Mouse (Mus musculus): ENCODE data around the gene Donson. TPM values are rescaled to one million over a fixed set of nuclear protein-coding genes. Genes with fewer than 3 reads are reported as not detected.

Donson gene
- polyA plus RNA-seq, 1 experiment from 2014 or later = 22.1 TPM

DNA sequence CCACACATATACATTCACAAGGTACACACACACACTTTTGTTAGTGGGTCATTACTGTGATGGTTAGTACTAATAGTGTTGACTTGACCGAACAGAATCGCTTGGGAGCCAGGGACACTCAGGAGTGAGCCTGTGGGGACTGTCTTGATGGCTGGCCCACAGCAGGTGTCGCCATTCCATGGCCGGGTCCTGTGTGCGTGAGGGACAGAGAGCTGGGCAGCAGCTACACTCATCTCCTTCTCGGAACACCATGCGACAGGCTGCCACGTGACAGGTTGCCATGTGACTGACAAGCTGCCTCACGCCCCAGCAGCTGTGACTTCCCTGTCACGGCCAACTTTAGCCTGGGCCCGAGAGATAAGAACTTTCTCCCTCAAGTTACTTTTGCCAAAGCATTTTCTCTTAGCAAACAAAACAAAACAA is 28.4 kb upstream of the Donson start:
- H3K4me2 ChIP-seq (replicated peaks) = no peak overlapping the region
- H3K27me3 ChIP-seq = no peaks in the 10 kb centered on the region
- H3K4me3 ChIP-seq = no peak overlapping the region
- H3K9me3 ChIP-seq = no peaks in the 10 kb centered on the region
- no peak for ATAC-seq (ENCODE audit: low FRiP score, low read depth)
- 84% methylated on average over 11 of the region's 11 CpGs for WGBS
- no peaks in the 10 kb centered on the region for H3K4me1 ChIP-seq
- no peak overlapping the region for H3K9ac ChIP-seq
- no peak overlapping the region for H3K27ac ChIP-seq
- H3K36me3 ChIP-seq = peaks cover 69% of the 10 kb centered on the region

DNA sequence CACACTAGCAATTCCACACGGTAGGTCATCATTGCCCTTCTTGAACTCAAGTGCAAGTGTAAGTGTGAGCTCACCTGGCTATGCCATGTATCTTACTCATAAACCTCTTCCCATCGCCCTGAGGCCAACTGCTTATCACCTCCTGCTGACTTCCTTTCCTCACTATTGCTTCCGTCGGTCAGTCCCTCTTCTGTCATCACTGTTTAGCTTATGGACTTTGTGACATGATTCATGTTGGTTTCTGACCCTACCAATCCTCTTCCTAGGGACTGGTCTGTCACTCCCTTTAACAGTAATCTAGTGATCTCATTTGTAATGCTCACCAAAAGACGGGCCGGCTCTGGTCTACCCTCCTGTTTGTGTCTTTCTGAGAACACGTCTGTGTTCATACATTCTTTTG is 21.7 kb upstream of the Donson start:
- no peaks in the 10 kb centered on the region for H3K9me3 ChIP-seq
- WGBS = 87% methylated on average over 7 of the region's 7 CpGs
- no peak overlapping the region for H3K4me2 ChIP-seq (replicated peaks)
- no peak for ATAC-seq (ENCODE audit: low FRiP score, low read depth)
- peaks cover 83% of the 10 kb centered on the region for H3K36me3 ChIP-seq
- H3K4me3 ChIP-seq = no peak overlapping the region
- H3K27ac ChIP-seq = no peak overlapping the region
- no peak overlapping the region for H3K9ac ChIP-seq
- H3K4me1 ChIP-seq = 0 out of 2 replicates have a peak, but pooled peaks cover 4% of the 10 kb centered on the region
- H3K27me3 ChIP-seq = no peaks in the 10 kb centered on the region

DNA sequence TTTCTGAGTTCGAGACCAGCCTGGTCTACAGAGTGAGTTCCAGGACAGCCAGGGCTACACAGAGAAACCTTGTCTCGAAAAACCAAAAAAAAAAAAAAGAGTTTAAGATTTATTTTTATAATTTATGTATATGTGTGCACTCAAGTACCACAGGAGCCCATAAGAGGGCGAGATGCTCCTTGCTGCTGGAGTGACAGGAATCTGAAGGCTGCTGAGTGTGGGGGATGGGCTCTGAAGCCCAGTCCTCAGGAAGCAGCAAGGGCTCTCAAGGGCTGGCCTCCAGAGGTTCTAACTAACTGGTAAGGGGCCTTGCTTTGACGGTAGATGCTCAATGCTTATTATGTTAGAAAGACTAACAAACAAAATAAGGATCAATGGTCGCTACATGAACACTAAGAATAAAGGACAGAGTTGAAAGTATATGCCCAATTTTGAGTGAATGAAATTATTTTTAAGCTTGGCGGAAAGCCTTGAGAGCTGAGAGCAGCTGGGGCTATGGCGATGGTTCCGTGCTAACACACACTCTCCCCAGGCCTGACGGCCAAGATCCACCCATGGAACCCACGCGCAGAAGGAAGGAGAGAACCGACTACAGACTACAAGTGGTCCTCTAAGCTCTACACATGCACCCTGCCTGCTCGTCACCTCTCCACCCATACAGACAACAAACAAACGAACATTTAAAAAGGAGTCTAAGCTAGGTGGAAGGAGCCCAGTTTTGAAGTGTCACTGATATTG is 16.2 kb upstream of the Donson start:
- Histone ChIP-seq H3K9me3 (no peaks in the 10 kb centered on the region), H3K4me2 (replicated peaks) (no peak overlapping the region), H3K27ac (no peak overlapping the region), H3K9ac (no peak overlapping the region), H3K4me1 (0 out of 2 replicates have a peak, but pooled peaks cover 4% of the 10 kb centered on the region), H3K4me3 (no peak overlapping the region), H3K36me3 (peaks cover 63% of the 10 kb centered on the region), H3K27me3 (no peaks in the 10 kb centered on the region)
- 80% methylated on average over 14 of the region's 14 CpGs for WGBS
- ATAC-seq (ENCODE audit: low FRiP score, low read depth) = no peak

DNA sequence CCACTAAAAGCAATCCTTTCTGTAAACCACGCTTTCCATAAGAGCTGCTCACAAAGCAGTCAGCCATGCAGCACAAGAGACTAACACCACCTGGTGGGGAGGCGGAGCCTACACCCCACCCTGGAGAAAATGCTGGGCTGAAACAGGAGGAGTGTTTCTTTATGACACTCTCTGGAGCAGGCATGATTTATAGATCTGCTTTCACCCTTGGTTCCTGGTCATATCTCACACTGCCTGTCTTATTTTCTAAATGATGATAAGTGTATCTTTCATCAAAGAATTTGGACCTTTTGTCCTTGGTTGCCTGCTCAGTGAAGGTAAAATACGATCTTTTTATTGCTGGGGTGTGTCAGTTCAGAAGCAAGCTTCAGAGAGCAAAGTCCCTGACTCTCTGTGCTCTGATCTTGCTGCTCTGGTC is 14.2 kb upstream of the Donson start:
- Histone ChIP-seq H3K27me3 (no peaks in the 10 kb centered on the region), H3K4me3 (no peak overlapping the region), H3K9me3 (no peaks in the 10 kb centered on the region), H3K4me2 (replicated peaks) (no peak overlapping the region), H3K9ac (no peak overlapping the region), H3K4me1 (0 out of 2 replicates have a peak, but pooled peaks cover 4% of the 10 kb centered on the region), H3K36me3 (peaks cover 61% of the 10 kb centered on the region), H3K27ac (no peak overlapping the region)
- WGBS = 61% methylated on average over 3 of the region's 3 CpGs
- ATAC-seq (ENCODE audit: low FRiP score, low read depth) = no peak

DNA sequence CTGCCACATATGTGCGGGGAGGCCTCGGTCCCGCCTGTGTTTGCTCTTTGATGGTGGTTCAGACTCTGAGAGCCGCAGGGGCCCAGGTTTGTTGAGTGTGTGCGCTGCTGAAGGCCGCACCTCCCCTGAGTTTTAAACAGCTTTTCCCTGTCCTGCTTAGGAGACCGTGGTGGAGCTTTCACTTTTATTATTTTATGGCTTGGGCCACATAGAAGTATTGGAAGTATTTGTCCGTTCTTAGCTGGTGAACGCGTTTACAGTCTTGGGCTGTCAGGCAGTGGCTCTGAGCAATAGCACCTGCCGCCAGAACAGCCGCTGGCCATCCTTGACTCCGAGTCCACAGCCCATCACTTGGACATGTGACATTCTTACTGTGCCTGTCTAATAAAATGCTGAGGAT is 13.3 kb upstream of the Donson start:
- Histone ChIP-seq H3K36me3 (peaks cover 61% of the 10 kb centered on the region), H3K4me3 (no peak overlapping the region), H3K9ac (no peak overlapping the region), H3K4me2 (replicated peaks) (no peak overlapping the region), H3K27me3 (no peaks in the 10 kb centered on the region), H3K4me1 (0 out of 2 replicates have a peak, but pooled peaks cover 4% of the 10 kb centered on the region), H3K9me3 (no peaks in the 10 kb centered on the region), H3K27ac (no peak overlapping the region)
- WGBS = 59% methylated on average over 13 of the region's 13 CpGs
- no peak for ATAC-seq (ENCODE audit: low FRiP score, low read depth)

DNA sequence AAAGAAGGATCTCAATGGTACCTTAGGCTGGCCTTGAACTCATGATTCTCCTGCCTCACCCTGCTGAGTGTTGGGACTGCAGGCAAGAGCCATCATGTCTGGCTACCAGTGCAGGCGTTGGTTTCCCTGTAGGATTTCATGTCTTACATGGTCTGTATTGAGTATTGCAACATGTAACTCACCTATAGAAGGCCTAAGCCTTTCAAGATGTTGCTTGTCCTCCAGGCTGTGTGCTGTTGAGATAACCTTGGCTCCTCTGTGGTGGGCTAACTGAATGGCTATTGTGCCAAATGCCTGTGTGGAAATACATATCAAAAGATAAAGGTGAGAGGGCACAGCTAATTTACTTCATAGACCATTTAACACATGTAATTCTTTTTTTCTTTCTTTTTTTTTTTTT is 10.4 kb upstream of the Donson start:
- Histone ChIP-seq H3K27me3 (no peaks in the 10 kb centered on the region), H3K27ac (no peak overlapping the region), H3K9me3 (no peaks in the 10 kb centered on the region), H3K4me1 (no peaks in the 10 kb centered on the region), H3K4me3 (no peak overlapping the region), H3K36me3 (peaks cover 49% of the 10 kb centered on the region), H3K4me2 (replicated peaks) (no peak overlapping the region), H3K9ac (no peak overlapping the region)
- 84% methylated on average over 1 of the region's 1 CpGs for WGBS
- ATAC-seq (ENCODE audit: low FRiP score, low read depth) = no peak

DNA sequence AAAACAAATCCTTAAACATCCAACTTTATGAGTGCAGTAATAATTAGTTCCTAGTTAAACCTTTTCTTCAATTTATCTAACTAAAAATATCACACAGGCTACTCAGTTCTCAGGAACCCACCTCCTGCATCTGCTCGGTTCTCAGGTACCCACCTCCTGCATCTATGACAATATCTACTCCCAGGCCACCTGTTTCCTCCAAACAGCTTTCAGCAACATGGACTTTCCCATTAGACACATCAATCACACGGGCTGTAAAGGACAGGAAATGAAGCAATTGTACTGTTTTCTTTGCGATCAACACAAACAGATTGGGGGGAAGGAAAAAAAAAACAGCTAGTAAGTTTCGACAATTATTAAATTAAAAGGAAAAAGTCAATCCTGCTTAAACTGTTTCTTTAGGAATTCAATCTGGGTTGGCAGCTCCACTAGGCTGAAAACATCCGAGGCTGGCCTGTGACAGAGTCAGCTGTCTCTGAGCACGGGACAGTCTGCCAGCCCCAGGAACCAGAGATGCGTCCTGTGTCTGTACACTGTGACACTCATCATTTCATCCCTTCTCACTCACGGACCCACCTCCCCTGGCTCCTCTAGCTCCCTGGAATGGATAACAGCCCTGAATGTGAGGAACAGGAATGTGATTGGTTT is 6.7 kb upstream of the Donson start:
- ATAC-seq (ENCODE audit: low FRiP score, low read depth) = no peak
- no peaks in the 10 kb centered on the region for H3K4me1 ChIP-seq
- H3K27ac ChIP-seq = no peak overlapping the region
- H3K27me3 ChIP-seq = no peaks in the 10 kb centered on the region
- no peaks in the 10 kb centered on the region for H3K9me3 ChIP-seq
- peaks cover 35% of the 10 kb centered on the region for H3K36me3 ChIP-seq
- no peak overlapping the region for H3K4me2 ChIP-seq (replicated peaks)
- H3K4me3 ChIP-seq = no peak overlapping the region
- 40% methylated on average over 8 of the region's 8 CpGs for WGBS
- H3K9ac ChIP-seq = no peak overlapping the region

DNA sequence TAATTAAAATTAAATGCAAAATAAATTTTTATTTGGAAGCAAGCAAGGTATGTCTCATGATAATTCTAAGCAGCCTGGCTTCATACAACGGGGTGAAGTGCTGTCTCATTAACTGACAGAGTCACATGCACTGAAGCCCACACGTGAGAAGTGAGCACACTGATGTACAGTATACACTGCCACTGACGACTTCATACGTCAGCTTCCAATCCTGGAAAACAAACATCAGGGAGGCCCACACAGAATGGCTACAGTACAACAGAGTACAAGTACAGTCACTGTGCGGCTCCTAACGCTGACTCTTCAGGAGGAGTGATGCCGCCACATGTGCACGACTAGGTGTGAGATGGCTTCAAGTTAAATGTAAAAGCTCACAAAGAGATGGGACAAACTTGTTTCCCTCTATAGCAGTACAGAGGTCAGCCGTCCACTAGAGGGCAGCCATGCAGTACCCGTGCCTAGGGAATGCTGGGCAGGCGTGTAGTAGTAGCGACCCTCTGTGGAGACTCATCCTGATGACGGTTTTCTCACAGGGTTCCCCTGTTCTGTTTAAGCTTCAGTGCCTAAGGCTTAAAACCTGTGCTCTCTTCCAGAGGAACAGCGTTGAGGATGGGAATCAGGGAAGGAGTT is 6.0 kb upstream of the Donson start:
- ATAC-seq (ENCODE audit: low FRiP score, low read depth) = peak; percentile 89

DNA sequence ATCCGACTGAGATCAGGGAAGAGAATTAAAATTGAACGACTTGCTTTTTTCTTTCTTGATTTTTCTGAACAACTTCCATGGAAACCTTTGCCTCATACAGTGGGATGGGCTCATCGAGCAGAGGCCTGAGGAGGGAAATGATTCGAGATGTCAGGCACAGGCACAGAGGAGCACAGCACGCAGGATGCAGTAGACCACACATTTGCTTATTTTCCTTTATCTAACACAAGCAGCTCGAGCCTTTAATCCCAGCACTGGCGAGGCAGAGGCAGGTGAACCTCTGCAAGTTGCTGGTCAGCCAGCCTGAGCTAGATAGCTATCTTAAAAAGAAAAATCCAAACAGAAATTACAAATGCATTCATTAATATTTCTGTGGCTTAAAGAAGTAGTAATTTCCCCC is 1.2 kb upstream of the Donson start:
- Histone ChIP-seq H3K27me3 (no peaks in the 10 kb centered on the region), H3K4me2 (replicated peaks) (0 out of 2 replicates have a peak overlapping the region, but pooled peaks have one; percentile 88), H3K27ac (no peak overlapping the region), H3K4me3 (no peak overlapping the region), H3K4me1 (peaks cover 18% of the 10 kb centered on the region), H3K9ac (no peak overlapping the region), H3K36me3 (peaks cover 22% of the 10 kb centered on the region), H3K9me3 (no peaks in the 10 kb centered on the region)
- ATAC-seq (ENCODE audit: low FRiP score, low read depth) = no peak
- whole genome bisulfite sequencing = 49% methylated on average over 7 of the region's 7 CpGs

More for the DNA sequence above, 6.0 kb upstream of the Donson start:
- Histone ChIP-seq H3K4me1 (peaks cover 3% of the 10 kb centered on the region; the same call in 1 of the 2 replicates), H3K27ac (no peak overlapping the region), H3K27me3 (no peaks in the 10 kb centered on the region), H3K9ac (no peak overlapping the region), H3K9me3 (no peaks in the 10 kb centered on the region), H3K4me2 (replicated peaks) (no peak overlapping the region), H3K4me3 (no peak overlapping the region), H3K36me3 (peaks cover 33% of the 10 kb centered on the region)
- 28% methylated on average over 14 of the region's 14 CpGs for WGBS

DNA sequence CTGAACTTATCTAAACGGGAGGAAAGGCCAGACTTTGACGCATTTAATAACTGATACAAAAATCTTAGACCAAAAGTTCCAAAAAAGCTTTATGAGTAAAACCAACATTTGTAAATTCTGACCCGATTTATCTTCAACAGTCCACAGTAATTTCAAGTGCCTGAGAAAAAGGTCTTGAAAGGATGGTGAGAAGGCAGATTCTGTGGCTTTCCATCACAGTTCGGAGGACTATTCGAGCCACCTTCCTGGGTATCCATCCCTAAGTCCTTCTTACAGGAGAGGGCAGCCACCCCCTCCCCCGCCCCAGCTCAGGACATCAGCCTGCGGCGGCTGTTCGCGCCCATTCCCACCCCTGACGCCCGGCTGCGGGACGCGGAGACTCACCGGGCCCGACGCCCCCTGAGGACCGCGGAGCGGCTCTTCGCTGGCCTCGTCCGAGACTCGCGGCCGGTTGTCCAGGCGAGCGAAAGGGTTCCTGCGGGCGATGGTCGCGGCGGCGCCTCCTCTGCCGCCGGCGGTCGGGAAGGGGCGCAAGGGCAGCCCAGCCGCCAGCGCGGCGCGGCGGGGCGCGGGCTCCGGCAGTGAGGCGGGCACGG is 449 bp downstream of the Donson start:
- H3K9me3 ChIP-seq = no peaks in the 10 kb centered on the region
- H3K9ac ChIP-seq = peak overlapping the region; percentile 92
- peaks cover 30% of the 10 kb centered on the region for H3K36me3 ChIP-seq
- H3K27ac ChIP-seq = peak overlapping the region; percentile 44; the same call in 1 of the 2 replicates
- ATAC-seq (ENCODE audit: low FRiP score, low read depth) = no peak; the same call in 1 of the 2 replicates
- H3K4me1 ChIP-seq = peaks cover 18% of the 10 kb centered on the region
- 1% methylated on average over 37 of the region's 51 CpGs for WGBS
- peak overlapping the region; percentile 92 for H3K4me3 ChIP-seq
- H3K27me3 ChIP-seq = no peaks in the 10 kb centered on the region
- H3K4me2 ChIP-seq (replicated peaks) = peak overlapping the region; percentile 88

DNA sequence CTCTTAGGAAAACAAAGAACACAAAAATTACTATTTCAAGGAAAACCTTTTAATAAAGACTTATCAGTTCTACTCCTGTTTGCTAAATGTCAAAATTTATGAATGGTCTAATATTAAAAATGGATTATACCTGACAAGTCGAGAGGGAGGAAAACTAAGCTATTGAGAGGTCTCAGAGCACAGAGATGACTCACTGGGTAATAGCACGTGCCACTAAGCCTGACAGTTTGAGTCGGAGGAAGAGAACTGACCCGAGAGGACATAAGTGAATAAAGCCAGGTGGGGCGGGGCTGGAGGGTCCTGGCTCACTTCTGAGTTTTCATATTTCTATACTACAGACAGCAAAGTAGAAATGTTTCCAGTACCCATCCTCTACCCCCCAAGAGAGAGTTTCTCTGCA is 2.2 kb downstream of the Donson start:
- Histone ChIP-seq H3K9ac (0 out of 2 replicates have a peak overlapping the region, but pooled peaks have one; percentile 39), H3K9me3 (no peaks in the 10 kb centered on the region), H3K27ac (no peak overlapping the region), H3K36me3 (peaks cover 46% of the 10 kb centered on the region), H3K4me2 (replicated peaks) (no peak overlapping the region), H3K4me1 (peaks cover 18% of the 10 kb centered on the region), H3K27me3 (no peaks in the 10 kb centered on the region), H3K4me3 (no peak overlapping the region)
- ATAC-seq (ENCODE audit: low FRiP score, low read depth) = no peak
- 84% methylated on average over 5 of the region's 5 CpGs for WGBS

DNA sequence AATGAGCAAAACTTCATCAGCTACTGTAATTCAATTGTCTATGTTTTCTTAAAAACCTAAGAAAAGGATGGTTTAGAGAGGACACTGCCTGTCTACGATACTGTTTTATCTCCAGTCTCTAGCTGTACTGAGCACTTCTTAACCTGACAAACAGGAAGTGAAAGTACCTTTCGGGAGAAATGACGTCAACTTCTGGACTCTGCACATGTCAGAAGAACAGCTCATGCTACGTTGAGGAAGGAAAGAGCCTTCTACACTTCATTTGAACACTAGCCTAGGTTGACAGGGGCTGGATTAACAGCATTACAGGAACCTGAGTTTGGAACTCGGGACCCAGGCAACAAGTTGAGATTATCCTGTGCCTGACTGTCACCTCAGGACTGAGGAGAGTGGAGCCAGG is 3.0 kb downstream of the Donson start:
- ATAC-seq (ENCODE audit: low FRiP score, low read depth) = no peak
- H3K27me3 ChIP-seq = no peaks in the 10 kb centered on the region
- H3K9ac ChIP-seq = no peak overlapping the region
- peaks cover 53% of the 10 kb centered on the region for H3K36me3 ChIP-seq
- no peaks in the 10 kb centered on the region for H3K9me3 ChIP-seq
- H3K4me3 ChIP-seq = no peak overlapping the region
- H3K27ac ChIP-seq = no peak overlapping the region
- WGBS = 93% methylated on average over 5 of the region's 5 CpGs
- peaks cover 18% of the 10 kb centered on the region for H3K4me1 ChIP-seq
- no peak overlapping the region for H3K4me2 ChIP-seq (replicated peaks)
